Mouse (Mus musculus): ENCODE results near the gene Ankrd44.

DNA sequence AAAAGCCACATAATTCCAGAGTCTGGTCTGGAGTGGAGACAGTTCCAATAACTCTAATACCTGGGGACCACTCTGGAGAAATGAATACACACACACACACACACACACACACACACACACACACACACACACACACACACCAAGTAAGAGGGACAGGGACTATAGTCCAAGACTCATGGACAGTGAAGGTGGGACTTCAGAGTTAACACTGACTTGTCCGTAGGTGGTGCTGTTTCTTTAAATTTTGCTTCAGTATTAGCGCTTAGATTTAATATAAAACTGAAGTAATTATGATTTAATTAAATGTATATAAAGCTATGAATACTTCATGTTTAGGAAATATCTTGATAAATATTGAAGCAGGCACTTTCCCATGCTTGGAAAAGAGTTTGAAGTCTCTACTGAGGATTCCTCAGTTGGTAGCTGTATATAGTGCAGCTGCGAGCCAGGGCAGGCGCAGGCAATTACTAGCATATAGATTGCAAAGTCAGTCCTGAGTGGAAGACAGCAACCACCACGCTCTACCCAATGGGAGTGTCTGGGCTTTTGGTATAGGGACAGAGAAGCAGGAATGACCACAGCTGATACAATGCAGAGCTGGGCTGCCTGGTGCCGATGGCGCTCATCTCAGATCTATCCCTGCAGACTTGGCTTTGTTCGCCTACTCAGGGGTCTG lies 170.4 kb downstream of the Ankrd44 start:
- TF ChIP-seq CTCF (IDR thresholded peaks at IDR 0.05; ENCODE audit: borderline replicate concordance, insufficient read depth, low read depth, low read length) = no peak
- TF ChIP-seq POLR2A (IDR thresholded peaks at IDR 0.05; ENCODE audit: borderline replicate concordance, insufficient read depth, low read length) = no peak
